Mouse (Mus musculus): ENCODE results near the gene Gm20388.

Gene Gm20388

GRCm38 (mm10) chr8:120308131-120308530 lies 397.5 kb downstream of the Gm20388 start:
- in situ Hi-C loops (cut with MboI, MseI): loop anchor here (5.0 kb wide), 1 partner anchor 121 kb away; no protein-coding TSS in a partner anchor

- in situ Hi-C loops (cut with MboI, MseI): loop anchor here (5.0 kb wide), 1 partner anchor 121 kb away; no protein-coding TSS in a partner anchor
These were observed 397.9 kb downstream of the Gm20388 start for GRCm38 (mm10) chr8:120308553-120308952.

- in situ Hi-C loops (cut with MboI, MseI): loop anchor here (5.0 kb wide), 1 partner anchor 122 kb away; no protein-coding TSS in a partner anchor
These were observed 398.7 kb downstream of the Gm20388 start for GRCm38 (mm10) chr8:120309326-120309725.

- in situ Hi-C loops (cut with MboI, MseI): loop anchor here (10.0 kb wide), 1 partner anchor 55 kb away; no protein-coding TSS in a partner anchor
These were observed 399.4 kb downstream of the Gm20388 start for GRCm38 (mm10) chr8:120310063-120310462.

- in situ Hi-C loops (cut with MboI, MseI): loop anchor here (10.0 kb wide), 1 partner anchor 58 kb away; no protein-coding TSS in a partner anchor
These were observed 401.8 kb downstream of the Gm20388 start for GRCm38 (mm10) chr8:120312452-120312851.

GRCm38 (mm10) chr8:120313674-120314073 lies 403.0 kb downstream of the Gm20388 start:
- in situ Hi-C loops (cut with MboI, MseI): loop anchor here (10.0 kb wide), 1 partner anchor 59 kb away; no protein-coding TSS in a partner anchor

GRCm38 (mm10) chr8:120314932-120315331 lies 404.3 kb downstream of the Gm20388 start:
- in situ Hi-C loops (cut with MboI, MseI): loop anchor here (10.0 kb wide), 1 partner anchor 60 kb away; no protein-coding TSS in a partner anchor

- in situ Hi-C loops (cut with MboI, MseI): loop anchor here (10.0 kb wide), 1 partner anchor 61 kb away; no protein-coding TSS in a partner anchor
These were observed 405.0 kb downstream of the Gm20388 start for GRCm38 (mm10) chr8:120315644-120316043.

GRCm38 (mm10) chr8:120316707-120317106 lies 406.1 kb downstream of the Gm20388 start:
- in situ Hi-C loops (cut with MboI, MseI): loop anchor here (10.0 kb wide), 1 partner anchor 62 kb away; no protein-coding TSS in a partner anchor

- in situ Hi-C loops (cut with MboI, MseI): loop anchor here (10.0 kb wide), 1 partner anchor 62 kb away; no protein-coding TSS in a partner anchor
These were observed 406.6 kb downstream of the Gm20388 start for GRCm38 (mm10) chr8:120317118-120317824.

GRCm38 (mm10) chr8:120318476-120318991 lies 407.9 kb downstream of the Gm20388 start:
- in situ Hi-C loops (cut with MboI, MseI): loop anchor here (10.0 kb wide), 1 partner anchor 64 kb away; no protein-coding TSS in a partner anchor

GRCm38 (mm10) chr8:120319449-120319848 lies 408.8 kb downstream of the Gm20388 start:
- in situ Hi-C loops (cut with MboI, MseI): loop anchor here (10.0 kb wide), 1 partner anchor 65 kb away; no protein-coding TSS in a partner anchor

GRCm38 (mm10) chr8:120320146-120320545 lies 409.5 kb downstream of the Gm20388 start:
- in situ Hi-C loops (cut with MboI, MseI): no loop called here

GRCm38 (mm10) chr8:120321724-120322123 lies 411.1 kb downstream of the Gm20388 start:
- in situ Hi-C loops (cut with MboI, MseI): no loop called here

- in situ Hi-C loops (cut with MboI, MseI): no loop called here
These were observed 412.4 kb downstream of the Gm20388 start for GRCm38 (mm10) chr8:120322956-120323448.

GRCm38 (mm10) chr8:120324555-120324954 lies 413.9 kb downstream of the Gm20388 start:
- in situ Hi-C loops (cut with MboI, MseI): no loop called here

- in situ Hi-C loops (cut with MboI, MseI): no loop called here
These were observed 414.6 kb downstream of the Gm20388 start for GRCm38 (mm10) chr8:120325172-120325767.

- in situ Hi-C loops (cut with MboI, MseI): no loop called here
These were observed 416.5 kb downstream of the Gm20388 start for GRCm38 (mm10) chr8:120327131-120327554.

GRCm38 (mm10) chr8:120328361-120329022 lies 417.9 kb downstream of the Gm20388 start:
- in situ Hi-C loops (cut with MboI, MseI): no loop called here

- in situ Hi-C loops (cut with MboI, MseI): no loop called here
These were observed 418.5 kb downstream of the Gm20388 start for GRCm38 (mm10) chr8:120329030-120329748.

GRCm38 (mm10) chr8:120331027-120331426 lies 420.4 kb downstream of the Gm20388 start:
- in situ Hi-C loops (cut with MboI, MseI): no loop called here

Measured in T-helper 1 cell (primary cell).